Comparison of ENCODE assay signal across 8 mouse cellular contexts in genomic region chr5:98030902-98031641, GRCm38 (mm10). TPM values are rescaled to one million over a fixed set of nuclear protein-coding genes. Genes with fewer than 3 reads are reported as not detected.
A peak's percentile ranks its signal among the peaks of the same experiment; 100 is the strongest.
DNase-seq lines count a peak whose midpoint lies in the region; ATAC-seq and TF ChIP-seq lines count a peak whose summit lies in the region.

Antxr2 (minus strand) TSS chr5:98031043.

- H3K27ac ChIP-seq in heart, embryonic 11.5 days (ENCODE audit: low read depth, low read length): peak within 1 kb of the TSS; percentile 93
- H3K27ac ChIP-seq in liver, embryonic 14.5 days: no peak within 1 kb of the TSS

- H3K4me1 ChIP-seq in heart, embryonic 11.5 days (ENCODE audit: control insufficient read depth, insufficient read depth, low read length): 0 out of 2 replicates have a peak, but pooled peaks cover 7% of the 10 kb centered on the region
- peaks cover 0 to 7% of the 10 kb centered on the region in 2 experiments; a peak in 2 of 4 replicates for H3K4me1 ChIP-seq in liver, embryonic 14.5 days (replicated peaks; ENCODE audit: control insufficient read depth in 2 of 2, insufficient read depth in 2 of 2, low read length in 1 of 2)

- no peaks in the 10 kb centered on the region for H3K9me3 ChIP-seq in heart, embryonic 11.5 days (replicated peaks; ENCODE audit: control insufficient read depth, low read length)
- H3K9me3 ChIP-seq in liver, embryonic 14.5 days (ENCODE audit: control insufficient read depth, low read length): no peaks in the 10 kb centered on the region

- H3K4me2 ChIP-seq in heart, embryonic 11.5 days: peak within 1 kb of the TSS; percentile 71
- peak within 1 kb of the TSS; percentile 61 for H3K4me2 ChIP-seq in liver, embryonic 14.5 days (ENCODE audit: low read depth)

- peak within 1 kb of the TSS; percentile 90 for H3K9ac ChIP-seq in heart, embryonic 11.5 days (ENCODE audit: low read depth, low read length)
- H3K9ac ChIP-seq in liver, embryonic 14.5 days (replicated peaks): peak within 1 kb of the TSS; percentile 39; the same call in 1 of the 2 replicates

- no peaks in the 10 kb centered on the region for H3K27me3 ChIP-seq in heart, embryonic 11.5 days (ENCODE audit: control insufficient read depth, insufficient read depth, low read length)
- H3K27me3 ChIP-seq in liver, embryonic 14.5 days (ENCODE audit: control insufficient read depth, insufficient read depth, low read length): no peaks in the 10 kb centered on the region

- 2% methylated on average over 58 of the region's 58 CpGs for WGBS in heart, embryonic 11.5 days (ENCODE audit: insufficient replicate concordance)
- 2% methylated on average over 58 of the region's 58 CpGs for WGBS in liver, embryonic 14.5 days (ENCODE audit: insufficient replicate concordance)

- H3K36me3 ChIP-seq in heart, embryonic 11.5 days (ENCODE audit: control insufficient read depth, insufficient read depth, low read length): no peaks in the 10 kb centered on the region
- no peaks in the 10 kb centered on the region for H3K36me3 ChIP-seq in liver, embryonic 14.5 days (replicated peaks; ENCODE audit: control insufficient read depth, insufficient read depth, low read depth)

- TF ChIP-seq EP300 in liver, embryonic 14.5 days (IDR thresholded peaks at IDR 0.05; ENCODE audit: low read depth): no peak

- peak; percentile 61; the same call in 1 of the 2 replicates for ATAC-seq in heart, embryonic 11.5 days (replicated peaks; ENCODE audit: insufficient number of reproducible peaks, low FRiP score, low TSS enrichment)
- peak; percentile 39 for ATAC-seq in liver, embryonic 14.5 days (ENCODE audit: insufficient read depth)

- peak; percentile 83 for DNase-seq in B cell, adult 2 months
- DNase-seq in adrenal gland, adult 8-10 months: peak; percentile 62
- peak; percentile 36 for DNase-seq in fibroblast of lung, adult 2 months (ENCODE audit: low read depth)
- DNase-seq in kidney, adult 9 months: peak; percentile 50
- no peak for DNase-seq in liver, embryonic 14.5 days (ENCODE audit: low read depth in 3 of 3, low spot score in 3 of 3)
- peak; percentile 62 for DNase-seq in naive thymus-derived CD4-positive, alpha-beta T cell, adult 2 months (ENCODE audit: low read depth)
- DNase-seq in testis, postnatal 14 days (ENCODE audit: low spot score): peak; percentile 52

- no peak for TF ChIP-seq CTCF in liver, embryonic 14.5 days (IDR thresholded peaks at IDR 0.05; ENCODE audit: low read depth)

- H3K4me3 ChIP-seq in heart, embryonic 11.5 days (ENCODE audit: low read depth, low read length): peak within 1 kb of the TSS; percentile 84
- H3K4me3 ChIP-seq in liver, embryonic 14.5 days (ENCODE audit: insufficient read depth in 1 of 2, low read depth in 2 of 2, low read length in 2 of 2): peak within 1 kb of the TSS; percentile 62 to 64

RNA-seq across cellular contexts. Expression of gene Antxr2, which starts in this region (rescaled TPM):
- 10 to 100 TPM; 43.8 to 52.7 (median 48.8) TPM for total RNA-seq in adrenal gland, adult 8-10 months (2022)
- polyA plus RNA-seq in heart, embryonic 11.5 days (2014; fragmentation: Nextera tagmentation; extraction: Ambion mirVana): 44.6 and 51.7 TPM in 2 replicates
- polyA plus RNA-seq in liver, embryonic 14.5 days (2012; rRNA removed): 0.74 and 1.1 TPM in 2 replicates
- polyA plus RNA-seq in liver, embryonic 14.5 days (2014; fragmentation: Nextera tagmentation; extraction: Ambion mirVana): 4.0 and 5.9 TPM in 2 replicates

Comparison
In these comparisons a context has a peak if more than half of its experiments do, and no peak if none do; other contexts are left out.
1. DNase-seq: peak in B cell, adult 2 months (2 of 2), adrenal gland, adult 8-10 months (single experiment), fibroblast of lung, adult 2 months (single experiment), kidney, adult 9 months (single experiment), naive thymus-derived CD4-positive, alpha-beta T cell, adult 2 months (single experiment) and testis, postnatal 14 days (single experiment); none in liver, embryonic 14.5 days (0 of 3).